Mouse (Mus musculus) frontal cortex, postnatal 25 days (tissue): ENCODE measurements around the gene Gabrg3.
"Not testable (repeated sequence)": the region's sequence is repeated elsewhere in the genome, so short reads cannot be mapped to it uniquely, and the experiment has no call there.

Experiments used
- DNase-seq, 2 experiments: peaks; one replicate each; pipeline ENCODE4 v3.0.0; 2022; ENCODE audit warnings: low spot score in 2 of 2

Gene Gabrg3

DNA sequence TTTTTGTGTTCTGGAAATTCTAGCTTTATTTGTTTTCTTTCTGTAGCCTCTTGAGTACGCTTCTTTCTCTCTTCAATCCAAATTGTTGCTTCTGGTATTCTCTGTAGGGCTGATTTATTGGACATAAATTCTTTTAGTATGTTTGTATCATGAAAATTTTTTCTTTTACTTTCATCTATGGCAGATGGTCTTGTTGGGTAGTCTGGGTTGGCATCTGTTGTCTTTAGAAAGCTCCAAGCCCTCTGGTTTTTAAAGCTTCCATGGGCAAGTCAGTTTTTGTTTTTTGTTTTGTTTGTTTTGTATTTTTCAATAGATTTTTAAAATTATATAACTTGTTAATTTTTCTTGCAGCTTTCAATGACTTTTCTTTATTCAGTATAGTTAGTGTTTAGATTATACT is 72.0 kb downstream of the Gabrg3 start:
- DNase-seq: no peak

DNA sequence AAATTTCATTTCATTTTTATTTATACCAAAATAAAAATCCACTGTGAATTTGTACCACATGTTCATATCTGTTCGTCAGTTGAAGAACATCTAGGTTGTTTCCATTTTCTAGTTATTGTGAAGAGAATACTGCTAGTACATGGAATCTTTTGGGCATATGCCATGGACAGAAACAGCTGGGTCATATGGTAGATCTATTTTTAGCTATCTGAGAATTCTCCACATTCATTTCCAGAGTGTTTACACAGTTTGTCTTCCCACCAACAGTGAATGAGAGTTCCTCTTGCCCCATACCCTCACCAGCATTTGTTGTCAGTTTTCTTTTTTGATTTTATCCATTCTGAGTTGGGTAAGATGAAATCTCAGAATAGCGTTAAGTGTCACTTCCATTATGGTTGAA is 75.0 kb downstream of the Gabrg3 start:
- DNase-seq: no peak

DNA sequence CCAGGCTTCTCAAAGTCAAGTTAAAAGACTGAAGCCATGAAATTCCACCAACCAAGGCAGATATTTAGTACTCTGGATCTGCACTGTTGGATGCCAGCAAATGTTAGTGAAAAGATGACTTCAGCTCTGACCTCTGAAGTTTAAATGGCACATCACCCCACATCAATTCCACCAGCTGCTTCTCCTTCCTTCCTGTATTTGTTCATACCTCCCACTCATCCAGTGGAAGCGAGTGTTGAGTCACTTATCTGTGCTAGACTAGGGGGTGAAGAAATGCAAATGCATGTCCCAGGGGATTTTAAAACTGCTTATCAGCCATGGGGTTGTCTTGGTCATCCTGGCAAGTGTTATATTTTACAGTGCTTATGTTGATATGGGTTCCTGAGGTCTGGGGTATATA is 79.7 kb downstream of the Gabrg3 start:
- DNase-seq: no peak

DNA sequence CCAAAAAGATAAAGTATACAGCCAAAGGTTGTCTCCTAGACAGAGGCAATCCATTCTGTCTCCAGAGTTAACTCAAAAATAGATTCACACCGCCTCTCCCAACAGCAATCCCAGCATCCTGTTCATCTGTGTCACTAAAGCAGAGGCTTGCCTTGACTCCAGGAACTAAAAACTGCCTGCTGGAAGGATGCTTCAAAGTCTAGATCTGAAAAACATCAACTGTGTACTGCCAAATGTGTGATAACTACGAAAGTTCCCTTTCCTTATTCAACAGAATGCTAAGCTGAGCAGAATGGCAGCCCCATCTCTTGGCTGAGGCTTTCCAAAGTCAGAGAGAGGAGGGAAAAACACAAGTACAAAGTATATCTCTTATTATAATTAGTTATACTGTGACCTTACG is 90.3 kb downstream of the Gabrg3 start:
- DNase-seq: no peak

DNA sequence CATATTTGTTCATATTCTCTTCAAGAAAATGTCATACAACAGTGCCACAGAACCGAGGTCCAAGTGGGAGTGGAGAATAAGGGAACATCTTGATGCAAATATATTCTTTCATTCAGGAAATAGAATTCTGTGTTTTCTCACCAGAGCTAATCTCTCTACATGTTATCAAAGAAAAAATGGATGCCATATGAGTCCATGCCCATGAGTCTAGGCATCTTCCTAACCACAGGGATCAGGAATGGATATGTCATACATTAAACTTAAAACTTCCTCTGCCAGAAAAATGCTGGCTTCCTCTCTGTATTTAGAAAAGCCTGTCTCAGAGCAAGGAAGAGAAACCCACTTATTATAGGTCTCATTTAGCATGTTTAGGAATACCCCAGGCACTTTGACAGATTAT is 92.9 kb downstream of the Gabrg3 start:
- no peak for DNase-seq

DNA sequence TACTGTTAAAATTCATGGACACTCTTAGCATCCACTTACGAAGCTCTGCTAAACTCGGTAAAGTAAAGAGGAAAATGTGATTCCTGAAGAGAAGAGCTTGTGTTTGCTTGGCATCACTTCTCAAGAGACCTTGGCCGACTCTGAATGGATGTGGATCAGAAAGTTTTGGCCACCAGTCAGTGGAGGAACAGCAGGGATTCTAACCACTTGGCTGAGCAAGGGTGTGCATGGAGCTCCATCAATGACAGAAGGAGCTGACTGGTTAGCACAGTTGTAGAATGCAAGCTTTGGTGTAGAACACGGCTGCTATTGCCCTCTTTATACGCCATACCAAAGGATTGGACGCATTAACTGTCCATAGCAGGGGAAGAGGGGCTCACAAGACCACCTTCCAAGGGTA is 93.4 kb downstream of the Gabrg3 start:
- DNase-seq: no peak

DNA sequence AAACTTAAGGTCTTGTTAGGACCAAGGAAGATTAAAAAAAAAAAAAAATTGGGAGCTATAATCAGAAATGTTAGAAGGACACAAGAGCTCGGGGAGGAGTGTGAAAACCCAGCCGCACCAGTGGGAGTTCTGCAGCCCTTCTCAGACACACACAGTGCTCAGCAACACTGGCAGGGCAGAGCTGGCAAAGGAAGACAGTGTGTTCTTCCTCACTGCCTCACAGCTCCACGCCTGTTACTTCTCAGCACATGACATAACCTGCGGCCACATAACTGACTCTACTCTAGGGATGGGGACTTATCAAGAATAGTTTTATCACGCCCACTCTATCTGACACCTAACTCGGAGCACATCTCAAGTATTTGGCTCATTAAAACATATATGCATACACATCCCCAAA is 103.8 kb downstream of the Gabrg3 start:
- no peak for DNase-seq

DNA sequence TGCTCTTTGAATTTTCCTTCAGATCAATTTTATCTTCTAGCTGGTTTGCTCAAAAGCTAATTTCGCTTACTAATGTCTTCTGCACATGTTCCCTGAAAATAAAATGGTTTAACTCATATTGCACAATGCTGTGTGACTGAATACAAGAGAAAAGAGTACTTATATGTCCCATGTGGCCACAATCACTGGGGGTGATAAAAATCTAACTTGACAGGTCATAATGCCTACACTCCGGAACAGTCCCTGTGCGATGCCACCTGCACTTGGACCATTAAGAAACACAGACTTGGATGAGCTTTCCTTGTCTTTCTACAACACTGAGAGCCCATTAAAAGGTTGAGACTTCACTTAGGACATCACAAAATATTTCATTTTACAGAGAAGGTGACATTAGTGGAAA is 108.1 kb downstream of the Gabrg3 start:
- no peak for DNase-seq

DNA sequence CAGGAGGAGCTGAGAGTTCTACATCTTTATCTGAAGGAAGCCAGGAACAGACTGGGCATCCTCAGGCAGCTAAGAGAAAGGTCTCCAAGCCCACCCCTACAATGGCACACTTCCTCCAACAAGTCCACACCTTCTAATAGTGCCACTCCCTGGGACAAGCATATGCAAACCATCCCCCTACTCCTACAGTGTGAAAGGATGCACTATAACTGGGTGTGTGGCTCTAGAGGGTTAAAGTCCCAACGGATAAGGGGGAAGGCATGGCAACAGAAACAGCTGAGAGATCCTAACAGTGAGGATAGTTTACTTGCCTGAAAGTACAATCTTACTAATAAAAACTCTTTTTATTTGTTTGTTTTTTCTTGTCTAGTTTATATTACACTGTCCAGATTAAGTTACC is 126.8 kb downstream of the Gabrg3 start:
- DNase-seq: no peak

DNA sequence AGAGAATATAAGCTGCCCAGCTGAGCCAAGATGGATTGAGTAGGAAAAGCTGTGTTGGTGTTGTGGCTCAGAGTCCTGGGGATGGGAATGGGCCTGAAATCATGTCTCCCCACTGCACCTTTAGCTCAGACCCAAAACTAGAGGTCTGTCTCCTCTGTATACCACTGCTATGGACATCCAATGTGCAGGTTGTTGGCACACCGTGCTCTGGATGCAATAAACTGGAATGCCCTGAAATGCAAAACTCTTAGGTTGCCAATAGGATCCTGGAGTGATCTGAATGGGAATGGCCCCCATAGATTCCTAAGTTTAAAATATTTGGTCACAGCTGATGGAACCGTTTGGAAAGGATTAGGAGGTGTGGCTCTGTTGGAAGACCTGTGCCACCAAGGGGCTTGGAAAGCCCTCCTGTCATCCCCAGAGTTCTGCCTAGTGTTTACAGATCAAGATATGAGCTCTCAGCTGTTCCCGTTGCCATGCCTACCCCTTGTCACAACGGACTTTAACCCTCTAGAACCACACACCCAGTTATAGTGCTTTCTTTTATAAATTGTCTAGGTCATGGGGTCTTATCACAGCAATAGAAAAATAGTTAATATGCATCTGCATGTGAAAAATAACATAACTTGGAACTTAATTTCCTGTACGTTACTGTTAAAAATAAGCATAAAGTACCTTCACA is 128.0 kb downstream of the Gabrg3 start:
- no peak for DNase-seq

DNA sequence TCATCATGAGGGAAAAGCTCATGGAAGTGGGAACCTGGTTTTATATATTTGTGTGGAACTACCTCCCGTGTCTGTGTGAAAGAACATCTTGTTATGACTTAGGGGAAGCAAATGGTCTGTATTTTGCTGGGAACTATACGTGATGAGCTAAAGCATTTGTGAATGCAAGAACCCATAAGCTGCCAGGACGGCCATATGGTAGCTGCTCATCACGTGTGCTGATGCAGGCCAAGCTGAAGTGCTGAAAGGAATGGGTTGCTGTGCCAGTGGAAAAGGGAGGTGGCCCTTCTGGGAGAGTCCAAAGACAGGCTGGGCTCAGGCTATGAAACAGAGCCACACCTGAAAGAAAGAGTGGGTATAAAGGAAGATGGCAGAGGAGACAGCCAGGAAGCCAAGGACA is 143.0 kb downstream of the Gabrg3 start:
- DNase-seq: peak in 1 of 2 experiments; percentile 6

DNA sequence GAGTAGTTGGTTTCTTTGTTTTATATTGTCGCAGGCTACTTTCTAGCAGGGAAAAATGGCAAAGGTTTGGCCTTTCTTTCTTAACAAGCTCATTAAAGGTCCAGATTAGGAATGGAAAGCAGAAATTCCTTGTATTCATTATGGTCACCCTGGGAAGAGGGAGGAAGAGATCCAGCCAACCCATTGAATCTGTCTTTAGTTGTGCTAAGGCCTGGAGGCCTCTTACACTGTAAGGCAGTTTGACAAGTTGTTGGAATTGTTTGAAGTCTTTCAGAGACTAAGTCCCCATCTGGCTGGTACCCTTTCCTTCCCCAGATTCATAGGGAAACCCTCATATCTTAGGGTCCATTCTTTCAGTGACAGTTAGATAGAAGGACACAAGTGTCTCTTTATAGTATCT is 172.9 kb downstream of the Gabrg3 start:
- DNase-seq: no peak

DNA sequence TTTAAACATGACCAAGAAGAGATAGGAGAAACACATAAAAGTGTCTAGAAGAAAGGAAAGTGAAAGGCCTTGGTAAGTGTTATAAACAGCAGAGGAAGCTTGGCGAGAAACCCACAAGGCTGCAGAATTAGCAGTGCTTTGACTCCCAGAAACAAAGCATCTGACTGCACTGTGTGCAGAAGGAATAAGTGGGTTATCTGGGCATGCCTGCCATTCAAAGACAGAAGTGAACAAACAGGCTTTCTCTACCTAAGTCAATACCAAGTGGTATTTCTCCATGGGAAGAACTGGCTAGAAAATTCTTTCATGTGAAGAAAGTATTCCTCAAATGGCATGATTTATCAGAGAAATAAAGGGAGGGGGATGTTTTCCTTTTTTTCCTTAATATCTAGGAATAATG is 201.0 kb downstream of the Gabrg3 start:
- DNase-seq: no peak

DNA sequence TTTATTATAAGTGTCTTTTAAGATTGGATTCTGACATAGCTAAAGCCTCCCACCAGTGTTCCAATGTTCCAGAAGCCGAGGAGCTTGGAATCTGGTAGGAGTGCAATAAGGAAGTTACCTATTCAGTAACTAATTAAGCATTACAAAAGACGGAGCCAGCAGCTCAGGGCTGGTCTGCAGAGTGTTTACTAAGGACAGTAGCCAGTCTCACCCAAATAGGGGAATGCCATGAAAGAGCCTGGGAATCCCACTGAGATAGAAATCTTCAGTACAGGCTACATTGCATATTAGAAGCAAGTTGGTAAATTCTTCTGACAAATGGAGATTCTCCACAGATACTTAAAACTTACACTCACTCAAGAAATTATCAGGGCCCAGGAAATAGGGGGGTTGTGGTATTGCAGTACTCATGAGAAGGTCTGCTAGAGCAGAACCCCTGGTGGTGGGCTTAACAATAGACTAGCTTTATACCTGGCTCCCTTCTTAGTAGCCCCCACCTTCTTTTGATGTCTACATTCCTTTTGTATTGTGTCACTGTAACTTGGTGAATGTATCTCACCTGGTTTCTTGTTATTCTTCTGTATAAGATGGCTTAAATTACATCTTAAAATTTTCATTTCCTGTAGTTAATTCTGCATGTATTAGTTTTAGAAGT is 211.0 kb downstream of the Gabrg3 start:
- DNase-seq: not testable (repeated sequence)

DNA sequence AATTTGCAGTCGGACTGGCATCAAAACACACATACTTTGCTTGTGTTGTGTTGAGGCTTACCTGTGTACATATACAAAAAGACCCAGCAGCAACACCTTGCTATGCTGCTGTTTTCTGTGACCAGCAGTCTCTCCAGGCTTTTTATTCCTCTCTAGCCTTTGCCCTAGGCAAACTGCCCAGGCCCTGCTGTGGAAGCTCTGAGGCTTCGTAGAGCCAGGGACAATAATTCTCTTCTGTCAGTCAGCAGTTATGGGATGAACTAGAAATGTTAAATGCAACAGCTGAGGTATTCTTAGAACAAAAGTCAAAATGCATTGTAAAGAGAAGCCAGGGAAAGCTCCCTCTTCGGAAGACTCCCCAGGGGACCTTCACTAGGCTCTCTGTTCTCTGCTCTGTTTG is 220.1 kb downstream of the Gabrg3 start:
- no peak for DNase-seq

DNA sequence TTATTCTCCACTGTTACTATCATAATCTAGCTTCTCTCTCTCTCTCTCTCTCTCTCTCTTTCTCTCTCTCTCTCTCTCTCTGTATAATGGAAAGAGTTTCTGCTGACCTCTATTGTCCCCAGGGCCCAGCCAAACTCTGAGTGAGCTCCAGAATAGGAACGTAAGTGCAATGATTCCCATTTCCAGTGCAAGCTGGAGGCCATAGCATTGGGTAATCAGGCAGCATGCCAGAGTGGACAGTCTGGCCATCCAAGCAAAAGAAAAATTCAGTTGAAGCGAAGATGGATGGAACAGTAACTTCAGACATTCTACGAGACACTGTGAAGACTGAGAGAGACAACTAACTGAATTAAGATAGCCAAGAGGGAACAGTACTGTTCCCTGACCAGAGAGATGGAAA is 228.8 kb downstream of the Gabrg3 start:
- no peak for DNase-seq

DNA sequence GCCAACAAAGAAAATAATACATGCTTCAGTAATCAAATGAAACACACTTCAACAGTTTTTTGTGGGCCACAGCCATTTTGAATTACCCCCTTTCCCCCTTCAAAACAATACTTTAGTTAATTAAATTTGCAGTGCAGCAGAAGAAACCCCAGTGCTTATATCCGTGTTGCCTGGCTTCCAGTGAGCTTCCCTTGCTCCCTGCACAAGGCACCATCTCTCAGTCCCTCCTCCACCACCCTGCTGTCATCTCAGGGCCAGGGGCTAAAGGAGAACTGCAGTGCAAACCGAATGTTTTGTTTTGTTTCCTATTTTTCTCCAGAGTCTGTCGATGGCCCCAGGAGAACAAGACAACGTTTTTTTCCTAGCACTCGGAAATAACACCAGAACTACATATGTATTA is 233.2 kb downstream of the Gabrg3 start:
- DNase-seq: no peak

DNA sequence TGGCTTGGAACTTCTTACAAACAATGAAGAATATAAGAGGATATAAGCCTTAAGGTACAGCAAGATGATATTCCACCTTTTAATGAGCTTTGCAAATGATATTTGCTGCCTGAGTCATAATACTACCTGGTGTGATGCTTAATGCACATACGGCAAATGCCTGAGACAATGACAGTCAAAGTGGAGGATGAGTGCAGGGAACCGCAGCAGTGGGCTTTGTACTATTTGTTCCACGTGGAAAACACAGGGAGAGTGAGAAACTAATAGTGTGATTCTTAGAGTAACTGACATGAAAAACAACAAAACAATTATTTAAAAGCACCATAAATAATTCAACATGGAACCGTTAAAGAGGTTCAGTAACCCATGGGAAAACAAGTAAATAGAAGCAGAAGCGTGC is 236.2 kb downstream of the Gabrg3 start:
- DNase-seq: no peak

DNA sequence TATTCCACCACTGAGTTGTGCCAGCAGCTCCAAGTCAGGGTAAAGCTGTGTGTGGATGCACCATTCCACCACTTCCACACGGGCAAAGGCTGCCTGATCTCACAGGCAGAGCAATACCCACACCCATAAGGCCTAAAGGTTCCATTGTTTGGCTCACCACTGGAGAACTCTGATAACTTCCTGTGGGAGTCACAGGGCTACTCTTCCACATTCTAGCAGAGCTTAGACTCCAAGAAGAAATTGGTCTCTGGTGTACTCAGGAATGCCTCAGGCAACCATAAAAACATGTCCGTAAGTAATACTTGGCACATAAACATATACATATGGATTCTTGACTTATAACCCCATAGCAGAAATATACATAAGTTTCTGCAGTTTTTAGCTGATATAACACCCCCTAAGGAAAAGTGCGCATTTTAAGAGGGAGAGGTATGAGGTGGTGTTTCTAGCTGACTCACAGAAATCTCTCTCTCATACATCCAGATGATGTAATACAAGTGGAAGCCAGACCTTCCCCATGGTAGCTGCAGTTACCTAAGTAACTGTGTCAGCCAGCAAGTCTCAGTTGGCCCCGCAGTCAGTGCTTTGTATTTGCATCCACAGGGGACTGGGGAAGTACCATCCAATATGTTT is 248.8 kb downstream of the Gabrg3 start:
- DNase-seq: no peak

DNA sequence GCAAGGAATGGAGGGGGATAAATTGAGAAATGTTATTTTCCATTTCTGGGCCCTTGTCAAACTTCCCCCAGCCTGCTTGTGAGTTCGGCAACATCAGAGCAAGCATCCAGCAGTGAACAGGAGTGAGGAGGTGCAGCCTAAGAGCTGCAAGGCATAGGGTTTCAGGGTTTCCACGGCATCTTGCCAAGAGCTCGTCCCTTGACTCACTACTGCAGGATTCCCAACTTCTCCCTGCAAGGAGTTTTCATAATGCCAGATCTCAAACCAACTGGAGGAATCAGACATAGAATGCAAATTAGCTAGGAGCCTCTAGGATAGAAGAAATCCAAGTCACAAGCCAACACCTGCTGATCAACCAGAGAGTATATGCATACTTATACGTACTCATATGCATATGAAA is 254.0 kb downstream of the Gabrg3 start:
- no peak for DNase-seq

DNA sequence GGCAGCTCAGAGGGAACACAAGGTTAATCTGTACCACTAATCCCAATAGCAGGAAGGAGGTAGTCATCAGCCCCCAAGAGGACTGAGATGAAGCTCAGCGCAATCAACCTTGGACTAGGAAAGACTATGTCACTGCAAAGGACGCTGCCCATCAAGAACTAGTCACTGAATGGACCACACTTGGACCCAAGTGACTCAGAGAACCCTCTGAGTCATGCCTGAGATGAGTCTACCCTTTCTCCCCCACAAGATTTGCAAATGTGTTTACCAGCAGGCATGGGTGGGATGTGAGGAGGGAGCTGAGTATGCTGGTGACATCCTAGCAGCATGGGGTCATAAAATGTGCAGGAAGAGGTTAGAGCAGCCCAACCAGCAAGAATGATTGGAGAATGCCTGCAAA is 254.5 kb downstream of the Gabrg3 start:
- no peak for DNase-seq

DNA sequence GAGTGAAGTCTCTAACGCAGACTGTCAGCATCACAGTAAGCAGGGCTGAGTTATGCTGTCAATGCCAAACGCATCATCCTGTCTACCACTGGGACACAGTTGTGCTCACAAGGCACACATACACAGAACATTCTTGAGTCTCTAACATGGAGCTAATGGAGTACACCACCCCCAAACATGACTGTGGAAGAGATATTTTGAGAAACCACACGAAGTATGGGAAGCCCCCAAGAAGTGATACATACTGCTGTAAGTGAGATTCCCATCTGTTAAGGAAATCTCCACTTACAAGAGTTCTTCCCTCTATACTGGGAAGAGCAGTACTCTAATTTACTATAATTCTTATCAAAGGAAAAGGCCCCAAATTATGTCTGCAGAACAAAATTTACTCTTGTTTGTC is 286.9 kb downstream of the Gabrg3 start:
- DNase-seq: no peak

DNA sequence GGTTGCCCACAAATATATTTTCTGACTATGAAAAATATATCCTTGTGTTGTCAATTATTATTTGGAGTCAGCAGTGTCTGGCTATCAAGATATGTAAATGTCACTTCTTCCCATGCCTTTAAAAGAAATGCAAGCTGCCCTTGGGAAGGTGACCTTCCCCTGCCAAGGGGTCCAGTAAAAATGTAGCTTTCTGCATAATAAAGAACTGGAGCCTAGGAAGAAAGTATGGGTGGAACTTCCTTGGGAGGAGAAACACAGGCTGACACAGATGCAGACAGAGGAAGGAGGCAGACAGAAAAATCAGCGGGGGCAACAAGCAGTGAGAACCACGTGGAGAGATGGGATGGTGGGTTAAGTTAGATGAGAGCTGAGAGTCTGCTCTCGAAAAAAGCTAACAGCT is 304.9 kb downstream of the Gabrg3 start:
- no peak for DNase-seq
